Mouse (Mus musculus) olfactory bulb, adult 2 months (tissue): ENCODE measurements around the gene Rptor. TPM values are rescaled to one million over a fixed set of nuclear protein-coding genes. Genes with fewer than 3 reads are reported as not detected.

Experiments
- H3K27ac ChIP-seq: fragments of 200-500 bp; 2 replicates; pipeline ENCODE4 v1.5.1; 2012; ENCODE audit warnings: low read depth, low read length; ENCODE audit not compliant: insufficient read depth
- H3K4me1 ChIP-seq: fragments of 200-500 bp; 2 replicates; pipeline ENCODE4 v1.6.1; 2012; ENCODE audit warnings: low read length; ENCODE audit not compliant: control insufficient read depth, insufficient read depth
- H3K4me3 ChIP-seq: fragments of 200-500 bp; 2 replicates; pipeline ENCODE4 v1.5.1; 2012; ENCODE audit warnings: mild to moderate bottlenecking, low read depth, low read length, moderate library complexity; ENCODE audit not compliant: insufficient read depth
- CTCF ChIP-seq: fragments of 200-500 bp; IDR thresholded peaks from 2 replicates; pipeline ENCODE4 v1.5.1; 2012; ENCODE audit warnings: low read depth, mild to moderate bottlenecking, low read length, moderate library complexity; ENCODE audit not compliant: insufficient read depth
- POLR2A ChIP-seq: fragments of 200-500 bp; IDR thresholded peaks from 2 replicates; pipeline ENCODE4 v1.6.1; 2012; ENCODE audit warnings: mild to moderate bottlenecking, low read depth, low read length, moderate library complexity; ENCODE audit not compliant: insufficient read depth
- WGBS: fragments of 180-500 bp; shearing (Covaris S2); methylation state at CpG from one replicate; pipeline ENCODE4 v1.1.7; 2018; 5-methylcytosine and 5-hydroxymethylcytosine counted together
- polyA plus RNA-seq: library from polyadenylated mRNA; stranded (reverse); fragments of >200 nt; gene quantifications from 2 replicates; pipeline ENCODE4 v1.2.4, GENCODE M21; 2012; ENCODE audit warnings: low replicate concordance; ENCODE audit not compliant: missing spikeins, insufficient read depth, insufficient read length

Rptor gene
- 61.2 TPM in 1 of 2 replicates, not detected in the other for polyA plus RNA-seq

DNA sequence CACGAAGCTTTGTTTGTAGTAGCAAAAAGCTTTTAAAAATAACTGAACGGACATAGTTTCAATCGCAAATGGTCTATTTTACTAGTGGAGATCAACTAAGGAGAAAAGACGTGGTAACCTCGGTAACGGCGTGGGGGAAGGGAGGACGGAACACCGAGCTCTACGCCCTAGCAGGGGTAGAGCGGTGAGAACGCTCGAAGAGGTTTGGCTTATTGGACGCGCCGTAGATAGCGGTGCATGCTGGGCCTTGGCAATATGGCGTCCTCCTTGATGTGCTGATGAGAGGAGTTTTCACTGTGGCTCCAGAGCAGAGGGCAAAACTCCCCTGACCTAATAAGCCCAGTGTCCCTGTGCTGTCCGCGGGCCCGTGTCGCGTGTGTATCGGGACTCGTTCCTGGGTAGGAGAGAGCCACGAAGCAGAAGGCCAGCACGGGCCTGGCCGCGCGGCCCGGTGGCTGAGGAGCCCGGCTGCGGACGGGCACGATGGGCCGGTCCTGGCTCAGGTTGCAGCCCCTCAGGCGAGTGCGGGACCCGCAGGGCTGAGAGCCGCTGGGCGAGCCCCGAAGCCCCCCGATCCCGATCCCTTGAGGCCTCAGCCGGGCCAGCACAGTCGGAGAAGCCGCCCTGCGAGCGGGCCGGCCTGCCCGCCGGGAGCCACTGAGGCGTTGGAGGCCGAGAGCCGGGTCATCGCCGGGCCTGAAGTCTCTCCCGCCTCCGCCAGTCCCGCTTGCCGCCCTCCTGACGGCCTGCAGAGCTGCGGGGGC, at the start of gene Rptor:
Gene Rptor (plus strand): TSS at position 143 of the 764 bp plus-strand sequence.
- WGBS = under 1% methylated on average over 55 of the region's 63 CpGs
- peak within 1 kb of the TSS; percentile 72 for H3K4me3 ChIP-seq
- H3K27ac ChIP-seq = peak within 1 kb of the TSS; percentile 44
- H3K4me1 ChIP-seq = peaks cover 8% of the 10 kb centered on the region; the same call in 1 of the 2 replicates
- TF ChIP-seq POLR2A (no peak; the same call in 1 of the 2 replicates), CTCF (no peak)

DNA sequence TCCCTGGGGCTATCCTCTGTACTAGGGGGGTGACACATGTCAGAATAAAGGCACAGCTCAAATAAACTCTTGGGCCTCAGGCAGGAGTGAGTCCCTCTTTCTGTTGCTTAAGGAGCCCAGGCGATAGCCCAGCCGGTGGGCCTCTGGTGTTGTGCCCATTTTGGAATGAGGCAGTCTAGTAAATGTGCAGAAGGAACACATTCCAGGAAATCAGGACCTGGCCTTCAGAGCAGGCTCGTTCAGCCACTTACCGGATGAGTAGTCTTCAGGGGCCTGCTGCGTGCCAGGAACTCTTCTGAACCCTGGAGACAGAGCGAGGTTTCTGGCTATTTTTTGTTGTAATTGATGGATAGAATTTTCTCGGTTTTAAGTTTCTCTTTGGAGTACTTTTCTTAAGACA, 48.0 kb upstream of the Rptor start:
- TF ChIP-seq CTCF (no peak), POLR2A (no peak)
- WGBS = 80% methylated on average over 7 of the region's 7 CpGs
- Histone ChIP-seq H3K27ac (no peak overlapping the region), H3K4me3 (no peak overlapping the region), H3K4me1 (peaks cover 9% of the 10 kb centered on the region)

DNA sequence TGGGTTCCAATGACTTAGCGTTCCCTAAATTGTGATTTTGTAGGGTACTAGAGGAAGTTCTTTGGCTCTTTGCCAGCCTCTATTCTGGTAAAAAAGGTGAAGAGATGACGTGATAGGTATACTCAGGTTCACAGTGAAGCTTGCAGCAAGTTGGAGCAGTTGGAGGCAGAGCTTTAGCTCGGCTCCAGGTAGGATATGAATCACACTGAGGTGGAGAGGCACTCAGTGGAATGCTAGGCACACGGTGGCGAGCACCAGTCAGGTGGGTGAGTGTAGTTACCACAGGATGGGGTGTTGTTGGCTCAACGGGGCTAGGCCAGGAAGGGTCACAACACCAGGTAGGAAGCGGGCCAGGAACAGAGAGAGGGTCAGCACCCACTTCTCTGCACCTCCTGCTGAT, 47.5 kb upstream of the Rptor start:
- H3K4me3 ChIP-seq = no peak overlapping the region
- TF ChIP-seq POLR2A (no peak), CTCF (no peak)
- 93% methylated on average over 7 of the region's 7 CpGs for WGBS
- no peak overlapping the region for H3K27ac ChIP-seq
- peaks cover 7% of the 10 kb centered on the region for H3K4me1 ChIP-seq

DNA sequence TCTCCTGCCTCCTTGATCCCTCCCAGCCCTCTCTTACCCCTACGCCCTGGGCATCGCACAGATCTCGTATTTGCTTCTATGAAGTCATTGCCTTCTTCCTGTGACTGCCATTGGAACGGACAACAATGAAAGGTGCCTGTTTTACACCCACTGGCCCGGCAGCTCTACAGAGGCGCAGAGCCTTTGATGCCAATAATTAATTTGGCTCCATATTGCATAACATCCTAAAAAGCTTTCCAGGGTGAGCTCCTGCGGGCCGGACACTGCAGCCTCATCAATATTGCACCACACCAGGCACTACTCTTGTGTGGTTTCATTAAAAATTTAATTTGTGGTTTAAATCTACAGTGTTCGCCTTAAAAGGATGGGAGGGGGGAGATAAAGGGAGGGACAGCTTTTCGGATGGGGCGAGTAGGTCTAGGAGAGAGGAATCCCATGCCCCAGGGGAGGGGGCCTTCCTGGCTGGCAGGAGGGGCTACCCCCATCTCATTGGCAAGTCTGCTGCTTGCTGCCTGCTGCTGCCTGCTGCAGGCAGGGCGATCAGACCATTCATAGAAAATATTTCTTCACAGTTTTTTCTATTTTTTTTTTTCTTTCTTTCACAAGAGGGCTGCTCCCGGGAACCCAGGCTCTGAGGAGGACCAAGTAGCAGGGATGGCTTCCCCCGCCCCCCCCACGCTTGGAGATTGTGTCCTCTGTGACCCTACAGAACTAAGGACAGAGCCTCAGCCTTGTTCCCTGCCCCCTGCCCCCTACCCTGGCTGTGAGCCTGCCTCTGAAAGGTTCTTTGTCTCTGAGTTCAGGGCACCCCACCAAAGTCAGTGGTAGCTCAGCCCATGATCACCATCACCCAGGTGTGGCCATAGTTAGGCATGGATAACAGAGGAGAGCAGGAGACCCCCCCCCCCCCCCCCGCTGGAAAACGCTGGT, 44.5 kb upstream of the Rptor start:
- WGBS = 48% methylated on average over 17 of the region's 17 CpGs
- H3K4me3 ChIP-seq = no peak overlapping the region
- H3K4me1 ChIP-seq = peaks cover 7% of the 10 kb centered on the region
- no peak overlapping the region for H3K27ac ChIP-seq
- TF ChIP-seq POLR2A = no peak
- TF ChIP-seq CTCF = no peak

DNA sequence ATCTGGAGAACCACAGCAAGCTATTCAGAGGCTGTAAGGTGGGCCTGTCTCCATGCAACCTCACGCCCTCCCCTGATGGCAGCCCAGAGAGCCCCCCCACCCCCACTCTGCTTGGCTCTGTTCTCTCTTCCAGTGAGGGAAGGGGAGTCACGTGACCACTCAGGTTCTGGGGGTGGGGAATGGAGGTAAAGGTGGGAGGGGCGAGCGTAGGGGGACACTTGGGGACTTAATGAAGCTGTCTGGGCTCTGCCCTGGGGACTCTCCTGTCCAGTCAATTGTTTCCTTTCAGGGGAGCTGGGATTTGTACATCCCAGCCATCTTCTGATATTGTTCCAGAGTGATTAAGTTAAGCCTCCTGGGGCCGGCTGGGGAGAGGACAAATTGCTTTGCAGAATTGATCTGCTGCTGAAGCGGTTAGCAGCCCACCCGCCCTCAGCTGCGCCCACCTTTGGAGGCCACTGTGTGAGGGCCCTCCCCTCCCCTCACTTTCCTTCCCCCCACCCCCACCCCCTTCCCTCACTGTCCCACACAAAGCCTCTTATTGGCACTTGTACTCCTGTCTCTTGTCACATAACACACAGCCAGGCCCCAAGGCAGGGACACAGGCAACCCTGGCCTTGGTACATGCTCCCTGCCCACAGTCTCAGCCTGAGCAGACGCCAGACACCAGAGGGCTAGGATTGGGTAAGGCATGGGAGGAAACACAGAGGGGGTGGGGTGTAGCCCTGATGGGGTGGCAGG, 43.7 kb upstream of the Rptor start:
- Histone ChIP-seq H3K4me3 (no peak overlapping the region), H3K4me1 (peaks cover 7% of the 10 kb centered on the region), H3K27ac (no peak overlapping the region)
- no peak for TF ChIP-seq POLR2A
- no peak for TF ChIP-seq CTCF
- WGBS = 36% methylated on average over 9 of the region's 9 CpGs

DNA sequence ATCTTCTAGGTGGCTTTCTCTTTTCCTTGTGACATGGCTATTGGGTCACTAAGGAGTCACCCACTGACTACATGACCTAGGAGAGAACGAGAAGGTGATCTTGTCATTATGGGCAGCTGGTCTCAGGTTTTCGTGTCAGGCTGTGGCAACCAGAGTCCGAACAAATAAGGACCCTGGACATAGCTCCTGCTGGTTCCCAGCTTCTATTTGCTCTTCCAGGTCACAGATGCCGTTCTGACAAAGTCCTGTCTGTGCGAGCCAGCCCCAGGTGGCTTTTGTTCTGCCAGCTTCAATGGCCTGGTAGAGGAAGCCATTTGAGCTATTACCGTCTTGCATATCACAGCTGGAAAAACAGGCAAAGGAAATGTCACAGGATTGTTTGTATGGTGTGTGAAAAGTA, 40.4 kb upstream of the Rptor start:
- TF ChIP-seq POLR2A (no peak), CTCF (no peak)
- H3K4me1 ChIP-seq = peaks cover 22% of the 10 kb centered on the region
- no peak overlapping the region for H3K4me3 ChIP-seq
- H3K27ac ChIP-seq = no peak overlapping the region
- 66% methylated on average over 6 of the region's 6 CpGs for WGBS

DNA sequence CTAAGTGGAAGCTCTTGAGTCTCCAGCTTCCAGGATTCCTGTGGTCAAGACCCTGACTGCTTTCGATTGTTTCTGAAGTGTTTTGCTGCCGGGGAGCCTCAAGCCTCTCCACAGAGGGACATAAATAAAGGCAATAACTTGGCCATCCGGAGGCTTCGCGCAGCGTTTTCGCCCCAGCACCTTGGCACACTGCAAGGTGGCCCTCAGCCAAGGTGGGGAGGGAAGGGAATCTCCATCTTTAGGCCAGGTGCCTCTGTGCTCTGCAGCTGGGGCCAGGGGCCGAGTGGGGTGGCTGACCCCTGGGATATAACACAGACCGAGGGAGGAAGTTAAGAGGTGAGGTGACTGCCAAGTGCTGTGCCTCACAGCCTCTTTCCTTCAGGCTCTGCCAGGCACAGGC, 39.5 kb upstream of the Rptor start:
- no peak overlapping the region for H3K4me3 ChIP-seq
- WGBS = 75% methylated on average over 9 of the region's 9 CpGs
- TF ChIP-seq CTCF (no peak), POLR2A (no peak)

DNA sequence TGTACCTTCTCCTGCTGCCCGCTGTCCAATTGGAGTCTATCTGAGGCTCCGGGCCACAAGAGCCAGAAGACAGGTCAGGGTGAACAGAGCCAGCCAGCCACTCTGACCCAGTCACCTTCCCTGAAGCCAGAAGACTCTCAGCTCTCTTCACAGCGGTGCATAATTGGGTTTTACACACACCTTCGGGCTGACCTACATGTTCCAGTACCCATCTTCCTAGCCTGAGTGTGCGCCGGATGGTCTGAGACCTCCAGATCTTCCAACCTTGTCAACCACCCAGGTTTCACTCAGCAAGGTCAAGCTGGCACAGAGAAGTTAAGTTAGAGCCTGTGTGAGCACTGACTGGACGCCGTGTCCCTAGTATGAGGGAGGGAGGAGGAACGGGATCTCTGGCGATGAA, 38.3 kb upstream of the Rptor start:
- no peak overlapping the region for H3K27ac ChIP-seq
- H3K4me1 ChIP-seq = peaks cover 15% of the 10 kb centered on the region
- TF ChIP-seq CTCF = no peak
- no peak for TF ChIP-seq POLR2A
- H3K4me3 ChIP-seq = no peak overlapping the region
- WGBS = 93% methylated on average over 10 of the region's 10 CpGs

More for the DNA sequence above, 39.5 kb upstream of the Rptor start:
- Histone ChIP-seq H3K4me1 (peaks cover 22% of the 10 kb centered on the region), H3K27ac (no peak overlapping the region)
